Mouse (Mus musculus) limb, embryonic 11.5 days (tissue): ENCODE data around the gene Hoxd12. TPM values are rescaled to one million over a fixed set of nuclear protein-coding genes. Genes with fewer than 3 reads are reported as not detected.

Experiments used
- ATAC-seq: fragments of 200-750 bp; cut with Nextera tagmentation; 2 replicates; pipeline ENCODE4 v1.8.0; 2017; ENCODE audit warnings: low read depth; ENCODE audit not compliant: insufficient number of reproducible peaks, low FRiP score, low TSS enrichment
- DNase-seq: peaks from one replicate; pipeline ENCODE4 v3.0.0-alpha.2; 2015; ENCODE audit warnings: low spot score
- H3K27ac ChIP-seq: fragments of 300-500 bp; sonication (generic); replicated peaks from 2 replicates; pipeline ENCODE4 v1.5.1; 2014; ENCODE audit warnings: low read depth, mild to moderate bottlenecking, low read length
- H3K27me3 ChIP-seq: fragments of 300-500 bp; sonication (generic); 2 replicates; pipeline ENCODE4 v1.6.1; 2014; ENCODE audit warnings: mild to moderate bottlenecking, low read length, mixed read lengths; ENCODE audit not compliant: control insufficient read depth, insufficient read depth
- H3K36me3 ChIP-seq: fragments of 300-500 bp; sonication (generic); 2 replicates; pipeline ENCODE4 v1.6.1; 2014; ENCODE audit warnings: mild to moderate bottlenecking, low read length, moderate library complexity, mixed read lengths; ENCODE audit not compliant: control insufficient read depth, insufficient read depth
- H3K4me1 ChIP-seq: fragments of 300-500 bp; sonication (generic); 2 replicates; pipeline ENCODE4 v1.6.1; 2014; ENCODE audit warnings: low read length, mixed read lengths; ENCODE audit not compliant: control insufficient read depth, insufficient read depth
- H3K4me2 ChIP-seq: fragments of 300-500 bp; sonication (generic); 2 replicates; pipeline ENCODE4 v1.6.1; 2014; ENCODE audit warnings: low read depth, mild to moderate bottlenecking, moderate library complexity; ENCODE audit not compliant: severe bottlenecking
- H3K4me3 ChIP-seq: fragments of 300-500 bp; sonication (generic); 2 replicates; pipeline ENCODE4 v1.5.1; 2014; ENCODE audit warnings: low read depth, low read length
- H3K9ac ChIP-seq: fragments of 300-500 bp; sonication (generic); 2 replicates; pipeline ENCODE4 v1.6.1; 2014; ENCODE audit warnings: mild to moderate bottlenecking, low read length
- H3K9me3 ChIP-seq: fragments of 300-500 bp; sonication (generic); 2 replicates; pipeline ENCODE4 v1.6.1; 2016; ENCODE audit warnings: low read length; ENCODE audit not compliant: control insufficient read depth
- WGBS: fragments of 180-500 bp; shearing (Covaris S2); extraction: QIAGEN DNeasy Blood & Tissue Kit; methylation state at CpG from one replicate; pipeline ENCODE4 v1.1.7; 2014; 5-methylcytosine and 5-hydroxymethylcytosine counted together
- polyA plus RNA-seq: library from polyadenylated mRNA; unstranded; fragments of >200 nt; fragmentation: Nextera tagmentation; extraction: Ambion mirVana; gene quantifications from 2 replicates; pipeline ENCODE4 v1.2.1, GENCODE M21; 2014

Gene Hoxd12
- 80.7 and 82.2 TPM in 2 replicates for polyA plus RNA-seq

- Histone ChIP-seq H3K4me2 (peak within 1 kb of the TSS; percentile 47), H3K4me3 (peak within 1 kb of the TSS; percentile 52), H3K27ac (peak within 1 kb of the TSS; percentile 90), H3K36me3 (no peaks in the 10 kb centered on the region), H3K9ac (peak within 1 kb of the TSS; percentile 90), H3K9me3 (no peaks in the 10 kb centered on the region), H3K4me1 (peaks cover 22% of the 10 kb centered on the region), H3K27me3 (peaks cover 20% of the 10 kb centered on the region)
- ATAC-seq (peak; percentile 53; the same call in 1 of the 2 replicates), DNase-seq (peak; percentile 77)
- under 1% methylated on average over 47 of the region's 47 CpGs for whole genome bisulfite sequencing
Measured at GRCm38 (mm10) chr2:74674881-74675665, at the start of gene Hoxd12. Gene Hoxd12 (plus strand): TSS chr2:74675013.

DNA sequence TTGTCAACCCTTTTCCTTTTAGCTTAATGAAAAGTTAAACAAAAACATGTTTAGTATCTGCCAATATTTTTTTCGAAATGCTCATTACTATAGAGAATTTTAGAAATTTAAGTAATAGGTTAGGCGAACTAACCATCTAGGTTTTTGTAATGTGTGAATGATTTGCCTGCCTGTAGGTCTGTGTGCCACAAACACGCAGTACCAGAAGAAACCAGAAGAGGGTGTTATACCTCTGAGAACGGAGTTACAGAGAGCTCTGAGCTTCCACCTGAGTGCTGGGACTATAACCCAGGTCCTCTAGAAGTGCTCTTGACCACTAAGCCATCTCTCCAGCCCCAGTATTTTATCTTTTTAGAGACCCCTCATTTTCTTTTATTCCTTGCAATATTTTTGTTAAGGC, 39.4 kb upstream of the Hoxd12 start:
- no peak overlapping the region for H3K27ac ChIP-seq
- no peak for DNase-seq
- no peak overlapping the region for H3K9ac ChIP-seq
- no peak overlapping the region for H3K4me2 ChIP-seq
- H3K4me3 ChIP-seq = no peak overlapping the region
- WGBS = 74% methylated on average over 4 of the region's 4 CpGs
- no peaks in the 10 kb centered on the region for H3K9me3 ChIP-seq
- H3K36me3 ChIP-seq = no peaks in the 10 kb centered on the region
- H3K4me1 ChIP-seq = no peaks in the 10 kb centered on the region
- no peak for ATAC-seq
- no peaks in the 10 kb centered on the region for H3K27me3 ChIP-seq

GRCm38 (mm10) chr2:74642431-74642830, 32.4 kb upstream of the Hoxd12 start:
- Histone ChIP-seq H3K9ac (no peak overlapping the region), H3K4me2 (no peak overlapping the region), H3K9me3 (no peaks in the 10 kb centered on the region; the same call in 1 of the 2 replicates), H3K4me1 (no peaks in the 10 kb centered on the region), H3K27me3 (peaks cover 22% of the 10 kb centered on the region), H3K36me3 (no peaks in the 10 kb centered on the region), H3K4me3 (no peak overlapping the region), H3K27ac (no peak overlapping the region)
- WGBS = 75% methylated on average over 5 of the region's 5 CpGs
- no peak for ATAC-seq
- no peak for DNase-seq

DNA sequence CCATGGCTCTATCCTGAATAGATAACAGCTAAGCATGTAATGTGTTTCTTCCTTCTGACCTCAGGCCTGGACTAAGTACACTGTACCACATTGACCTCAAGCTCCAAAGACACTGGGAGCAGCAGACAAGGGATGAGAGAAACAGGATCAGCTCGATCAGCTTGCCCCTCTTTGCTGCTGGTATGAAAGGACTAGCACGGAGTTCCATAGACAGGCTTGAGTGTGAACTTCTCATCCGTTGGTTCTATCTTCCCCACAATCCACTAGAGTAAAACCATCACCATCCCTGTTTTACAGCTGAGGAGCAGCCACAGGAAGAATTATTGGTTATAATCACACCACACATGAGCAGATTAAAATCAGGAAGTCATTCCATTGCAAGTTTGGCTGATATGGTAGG, 29.2 kb upstream of the Hoxd12 start:
- H3K9ac ChIP-seq = no peak overlapping the region
- no peak for ATAC-seq
- no peak for DNase-seq
- H3K27me3 ChIP-seq = peaks cover 45% of the 10 kb centered on the region
- no peaks in the 10 kb centered on the region for H3K36me3 ChIP-seq
- H3K27ac ChIP-seq = no peak overlapping the region
- H3K9me3 ChIP-seq = no peaks in the 10 kb centered on the region; the same call in 1 of the 2 replicates
- 86% methylated on average over 3 of the region's 3 CpGs for WGBS
- H3K4me3 ChIP-seq = no peak overlapping the region
- H3K4me1 ChIP-seq = peaks cover 7% of the 10 kb centered on the region
- no peak overlapping the region for H3K4me2 ChIP-seq

- H3K4me2 ChIP-seq = no peak overlapping the region
- DNase-seq (peak; percentile 34), ATAC-seq (no peak)
- no peak overlapping the region for H3K9ac ChIP-seq
- H3K27ac ChIP-seq = no peak overlapping the region
- peaks cover 55% of the 10 kb centered on the region for H3K27me3 ChIP-seq
- no peaks in the 10 kb centered on the region; the same call in 1 of the 2 replicates for H3K9me3 ChIP-seq
- H3K4me3 ChIP-seq = no peak overlapping the region
- H3K4me1 ChIP-seq = peaks cover 7% of the 10 kb centered on the region
- WGBS = 14% methylated on average over 7 of the region's 7 CpGs
- H3K36me3 ChIP-seq = no peaks in the 10 kb centered on the region
Measured at GRCm38 (mm10) chr2:74647082-74647864, 27.5 kb upstream of the Hoxd12 start.

GRCm38 (mm10) chr2:74652996-74653340, 21.8 kb upstream of the Hoxd12 start:
- no peaks in the 10 kb centered on the region for H3K36me3 ChIP-seq
- H3K4me3 ChIP-seq = no peak overlapping the region
- WGBS = 39% methylated on average over 2 of the region's 2 CpGs
- H3K27ac ChIP-seq = no peak overlapping the region
- H3K9me3 ChIP-seq = no peaks in the 10 kb centered on the region
- ATAC-seq = no peak
- no peak overlapping the region for H3K9ac ChIP-seq
- peaks cover 64% of the 10 kb centered on the region for H3K27me3 ChIP-seq
- H3K4me1 ChIP-seq = peaks cover 14% of the 10 kb centered on the region
- DNase-seq = no peak
- H3K4me2 ChIP-seq = no peak overlapping the region

DNA sequence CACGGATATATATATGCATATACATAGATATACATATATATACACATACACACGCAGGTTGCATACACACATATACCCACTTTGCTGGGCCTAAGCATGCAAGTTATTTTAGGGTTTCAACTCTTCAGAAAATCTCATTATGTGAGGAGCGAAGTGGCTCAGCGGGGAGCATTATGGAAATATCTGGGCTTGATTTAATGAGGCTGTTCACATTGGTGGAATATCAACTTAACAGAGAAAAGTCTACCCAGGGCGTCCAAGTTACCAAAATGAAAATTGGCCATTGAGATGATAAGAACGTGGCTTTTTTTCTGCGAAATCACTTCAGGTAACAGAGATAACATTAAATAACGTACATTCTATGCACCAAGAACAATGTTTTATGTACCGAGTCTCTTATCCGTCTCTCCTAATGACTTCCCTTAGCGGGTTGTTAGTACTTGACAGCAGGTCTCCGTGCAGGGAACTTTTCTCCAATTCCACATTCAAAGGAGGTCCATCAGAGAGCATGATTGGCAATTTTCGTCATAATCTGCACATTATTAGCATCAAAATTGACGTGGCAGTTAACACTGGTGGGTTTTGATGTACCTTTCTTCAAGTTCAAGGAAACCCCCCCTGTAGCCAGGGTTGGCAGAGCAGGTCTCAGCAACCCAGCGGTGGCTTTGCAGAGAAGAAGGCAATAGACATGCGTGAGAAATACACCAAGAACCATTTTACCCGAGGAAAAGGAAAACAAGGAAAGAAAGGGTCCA, 20.9 kb upstream of the Hoxd12 start:
- no peak overlapping the region for H3K27ac ChIP-seq
- no peak overlapping the region for H3K4me2 ChIP-seq
- ATAC-seq = no peak
- 13% methylated on average over 17 of the region's 17 CpGs for WGBS
- H3K4me3 ChIP-seq = no peak overlapping the region
- no peaks in the 10 kb centered on the region for H3K36me3 ChIP-seq
- H3K9ac ChIP-seq = no peak overlapping the region
- no peaks in the 10 kb centered on the region for H3K9me3 ChIP-seq
- peaks cover 55% of the 10 kb centered on the region for H3K27me3 ChIP-seq
- peak; percentile 52 for DNase-seq
- H3K4me1 ChIP-seq = peaks cover 14% of the 10 kb centered on the region
